Mouse (Mus musculus) testis, postnatal 10 days (tissue): ENCODE measurements around the gene Washc4.

Experiments used
- DNase-seq: peaks from one replicate; pipeline ENCODE4 v3.0.0; 2021; ENCODE audit warnings: low spot score

Washc4 gene

DNA sequence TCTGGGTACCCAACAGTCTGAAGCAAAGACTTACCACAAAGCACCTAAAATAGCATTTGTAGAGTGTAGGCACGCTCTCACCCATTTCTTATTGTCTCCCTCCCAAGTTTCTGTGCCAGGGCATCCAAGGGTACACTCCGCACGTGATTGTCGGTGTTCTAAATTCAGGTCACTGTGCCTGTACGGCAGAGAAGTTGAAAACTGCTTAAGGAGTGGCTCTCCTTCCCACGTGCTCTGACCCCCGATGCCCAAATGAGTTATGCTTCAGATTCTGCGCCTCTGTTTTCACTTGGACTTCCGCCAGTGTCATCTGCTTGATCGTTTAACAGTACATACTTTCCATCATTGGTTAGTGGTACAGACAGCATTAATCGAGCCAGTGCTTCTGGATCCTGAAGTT is 57.1 kb downstream of the Washc4 start:
- no peak for DNase-seq

DNA sequence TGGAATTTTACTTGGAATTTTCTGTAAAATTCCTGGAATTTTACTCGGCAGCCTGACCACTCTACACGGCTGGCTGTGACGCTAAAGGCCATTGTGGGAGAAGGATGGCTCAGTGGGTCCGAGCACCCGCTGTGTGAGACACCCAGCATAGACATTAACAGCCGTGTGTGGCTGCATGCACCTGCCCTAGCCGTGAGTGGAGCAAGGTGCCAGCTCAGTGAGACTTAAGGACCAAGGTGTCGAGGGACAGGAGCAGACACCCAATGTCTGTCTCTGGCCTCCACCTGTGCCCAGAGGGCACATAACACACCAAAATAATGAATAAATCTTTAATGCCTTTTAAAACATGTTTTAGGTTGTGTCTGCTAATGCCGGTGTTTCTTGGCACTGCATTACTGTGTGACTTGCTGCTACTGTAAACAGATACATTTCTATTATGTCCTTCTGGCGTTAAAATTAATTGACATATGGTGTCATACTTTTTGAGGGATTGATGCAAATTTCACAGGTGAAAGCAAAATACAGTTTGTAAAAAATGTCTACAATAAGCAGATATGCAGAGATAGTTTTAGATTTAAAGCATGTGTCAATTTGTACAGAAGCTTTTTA is 60.5 kb downstream of the Washc4 start:
- DNase-seq: no peak

DNA sequence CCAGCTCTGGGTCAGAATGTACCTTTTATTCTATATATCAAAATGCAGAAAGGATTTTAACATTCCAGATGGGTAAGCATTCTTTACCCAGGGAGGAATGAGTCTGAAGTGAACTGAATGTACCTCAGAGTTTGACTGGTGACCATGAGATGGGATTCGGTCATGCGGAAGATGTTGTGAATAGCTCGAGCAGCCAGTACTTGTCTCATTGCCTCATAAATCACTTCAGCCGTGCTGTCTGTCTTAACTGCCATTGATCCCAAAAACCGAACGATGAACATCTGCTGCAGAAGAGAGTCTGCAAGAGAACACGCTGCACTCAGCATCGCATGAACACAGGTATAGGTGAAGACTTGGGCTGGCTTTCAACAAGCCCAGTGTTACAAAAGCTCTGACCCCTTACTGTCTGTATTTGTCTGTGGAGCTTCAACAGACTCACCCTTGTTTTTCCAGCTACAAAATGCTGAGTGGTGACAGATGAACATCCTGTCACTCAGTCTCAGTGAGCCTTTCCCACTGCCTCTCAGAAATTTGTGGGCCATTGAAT is 62.2 kb downstream of the Washc4 start:
- DNase-seq: no peak

DNA sequence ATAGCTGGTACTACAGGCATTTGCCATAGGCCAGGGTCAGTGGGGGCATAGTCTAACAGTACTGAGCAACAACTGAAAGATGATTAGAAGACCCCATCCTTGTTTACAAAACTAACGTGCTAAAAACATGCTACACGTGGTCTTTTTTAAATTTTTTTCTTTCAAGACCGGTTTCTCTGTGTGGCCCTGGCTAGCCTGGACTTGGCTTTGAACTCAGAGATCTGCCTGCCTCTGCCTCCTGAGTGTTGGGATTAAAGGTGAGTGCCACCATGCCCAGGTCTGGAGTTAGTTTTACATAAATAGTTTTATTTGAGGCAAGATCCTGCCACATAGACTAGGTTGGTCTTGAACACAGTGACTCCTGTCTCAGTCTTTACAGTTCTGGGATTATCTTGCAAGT is 63.6 kb downstream of the Washc4 start:
- DNase-seq: no peak

DNA sequence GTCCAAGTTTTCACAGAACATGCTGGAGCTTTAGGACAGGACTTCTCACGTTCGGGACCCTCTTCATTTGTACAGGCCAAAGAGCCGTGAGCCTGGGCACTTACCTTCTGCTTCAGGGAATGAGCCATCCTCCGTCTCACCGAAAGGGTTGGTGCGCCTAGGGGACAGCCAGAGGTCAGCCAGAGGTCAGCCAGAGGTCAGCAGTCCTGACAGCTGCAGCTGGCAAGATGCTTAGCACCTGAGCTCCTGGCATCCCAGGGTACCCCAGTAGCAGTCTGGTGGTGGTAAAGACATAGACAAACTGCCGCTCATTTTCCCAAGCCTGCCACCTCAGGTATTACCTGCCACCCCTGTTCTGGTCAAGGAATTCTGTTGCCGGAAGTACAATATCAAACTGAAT is 65.0 kb downstream of the Washc4 start:
- no peak for DNase-seq

DNA sequence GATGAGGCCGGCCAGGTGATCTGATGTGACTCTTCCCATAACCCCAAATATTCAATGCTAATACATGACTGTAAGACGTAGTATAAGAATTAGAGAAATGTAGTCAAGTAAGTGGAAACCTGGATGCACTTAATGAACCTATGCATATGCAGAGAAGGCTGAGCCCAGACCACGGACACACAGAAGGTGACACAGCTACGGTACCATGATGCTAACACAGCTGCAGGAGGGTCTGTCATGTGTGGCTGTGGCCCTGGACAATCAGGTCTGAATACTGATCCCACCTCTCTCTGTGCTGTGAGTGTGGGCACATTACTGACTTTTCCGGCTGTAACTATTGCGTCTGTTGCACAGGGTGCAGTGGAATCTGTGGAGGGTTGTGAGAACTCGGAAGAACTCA is 67.0 kb downstream of the Washc4 start:
- DNase-seq: no peak

DNA sequence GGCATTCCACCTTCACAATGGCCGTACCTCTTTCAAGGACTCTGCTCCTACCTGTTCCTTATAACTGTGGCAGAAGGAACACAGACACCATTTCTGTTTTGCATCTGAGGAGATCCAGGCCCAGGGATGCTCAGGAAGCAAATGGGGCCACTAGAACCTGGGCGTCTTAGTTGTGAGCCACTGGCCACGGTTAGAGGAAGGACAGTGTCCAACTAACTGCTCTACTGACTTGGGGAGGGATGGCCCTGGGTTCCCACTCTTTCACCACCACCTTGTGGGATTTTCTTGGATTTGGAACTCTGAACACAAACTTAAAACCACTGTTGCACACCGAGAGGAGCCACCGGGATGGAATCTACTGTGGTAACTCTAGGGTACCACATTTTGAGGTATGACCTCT is 68.3 kb downstream of the Washc4 start:
- peak; percentile 27 for DNase-seq

DNA sequence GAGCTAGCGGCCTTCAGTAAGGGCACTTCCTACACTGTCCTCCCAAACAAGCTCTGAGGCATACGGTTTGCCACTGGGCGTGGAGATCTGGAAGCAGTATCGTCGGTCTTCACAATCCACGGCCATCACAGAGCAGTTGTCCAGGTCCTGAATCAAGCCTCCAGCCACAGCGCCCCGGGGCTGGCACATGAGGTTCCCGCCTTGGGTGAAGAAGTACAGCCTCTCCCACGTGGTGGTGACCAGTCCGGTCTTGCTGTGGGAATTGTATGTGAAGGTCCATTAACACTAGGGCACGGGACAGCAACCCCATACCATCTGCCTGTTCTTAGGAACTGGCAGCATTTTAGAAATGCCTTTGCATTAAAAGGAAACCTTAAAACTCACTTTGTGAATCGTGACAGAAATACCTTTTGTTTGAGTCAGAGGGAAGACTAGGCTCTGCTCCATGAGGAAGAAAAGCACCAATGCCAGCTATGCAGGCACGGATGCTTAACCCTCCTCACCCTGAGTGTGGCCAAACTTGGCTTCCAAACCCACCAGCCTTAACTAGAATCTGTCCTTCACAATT is 69.2 kb downstream of the Washc4 start:
- peak; percentile 43 for DNase-seq

DNA sequence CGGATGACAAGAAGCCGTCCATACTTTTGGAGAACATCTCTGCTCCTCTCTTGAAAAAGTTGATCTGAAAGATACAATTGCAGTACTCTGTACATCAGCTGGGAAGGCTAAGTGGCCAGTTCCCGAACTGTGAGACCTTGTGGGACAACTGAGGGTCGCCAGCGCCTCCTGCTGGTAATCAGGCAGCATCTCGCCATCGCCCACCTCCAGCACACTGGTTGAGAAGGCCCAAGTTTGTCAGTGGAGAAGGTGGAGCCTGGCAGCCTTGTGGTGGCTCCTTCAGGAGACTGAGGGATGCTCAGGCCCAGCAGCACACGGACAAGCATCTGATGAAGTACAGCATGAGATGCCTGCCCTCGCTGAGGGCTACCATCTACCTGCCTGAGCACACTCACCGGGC is 73.8 kb downstream of the Washc4 start:
- peak; percentile 74 for DNase-seq

DNA sequence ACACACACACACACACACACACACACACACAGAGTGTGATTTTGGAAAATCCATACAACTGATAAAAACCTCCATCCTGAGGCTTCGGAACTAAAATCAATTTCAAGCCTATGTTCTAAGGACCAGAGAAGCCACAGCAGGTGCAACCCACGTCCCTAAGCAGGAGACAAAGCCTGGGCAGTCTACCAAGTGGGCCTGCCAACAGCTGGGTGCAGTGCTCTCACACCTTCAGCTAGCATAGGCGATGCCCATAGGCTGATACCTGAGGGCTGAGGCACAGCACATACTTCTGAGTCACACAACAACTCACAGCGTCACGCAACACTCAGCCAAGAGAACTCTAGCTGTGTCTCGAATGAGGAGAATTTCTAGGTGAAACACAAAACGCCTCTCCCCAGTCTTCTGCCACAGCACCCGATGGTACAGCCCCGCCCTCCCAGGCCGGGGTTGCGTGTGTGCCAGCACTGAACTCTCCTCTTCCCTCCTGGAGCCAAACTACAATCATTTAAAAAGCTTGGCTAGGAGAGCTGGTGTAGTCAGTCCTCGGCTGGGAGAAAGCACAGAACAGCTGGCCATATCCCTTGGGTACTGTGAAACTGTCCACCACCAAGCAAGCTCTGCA is 75.4 kb downstream of the Washc4 start:
- no peak for DNase-seq

DNA sequence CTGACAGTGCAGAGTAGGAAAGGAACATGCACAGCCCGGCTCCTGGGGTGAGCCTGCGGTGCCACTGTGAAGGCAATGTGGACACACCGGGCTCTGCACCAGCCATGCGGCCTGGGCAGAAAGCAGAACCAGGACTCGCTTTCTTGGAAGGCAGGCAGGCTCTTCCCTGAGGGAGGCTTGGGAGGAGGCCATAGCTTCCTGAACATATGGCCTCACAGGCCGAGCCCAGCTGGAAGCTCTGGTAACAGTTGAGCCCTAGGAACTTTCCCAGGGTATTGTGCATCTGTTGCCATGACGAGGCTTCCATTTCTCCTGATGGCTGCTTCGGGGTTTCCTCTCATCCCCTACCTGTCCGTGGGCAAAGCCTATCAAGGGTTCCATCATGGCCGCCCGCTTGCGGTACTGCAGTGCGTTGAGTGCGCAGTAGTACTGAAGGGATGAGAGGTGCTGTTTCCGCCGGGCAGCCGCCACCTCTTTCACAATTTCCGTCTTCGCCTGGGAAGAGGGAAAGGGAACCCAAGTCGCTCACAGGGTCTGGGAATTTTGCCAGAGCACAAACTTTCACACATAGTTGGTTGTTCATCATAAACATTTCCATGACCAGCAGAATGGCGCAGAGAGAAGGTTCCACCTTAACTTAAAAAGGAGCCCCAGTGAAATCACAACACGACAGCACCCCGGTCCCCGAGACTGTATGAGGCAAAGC is 77.0 kb downstream of the Washc4 start:
- no peak for DNase-seq

DNA sequence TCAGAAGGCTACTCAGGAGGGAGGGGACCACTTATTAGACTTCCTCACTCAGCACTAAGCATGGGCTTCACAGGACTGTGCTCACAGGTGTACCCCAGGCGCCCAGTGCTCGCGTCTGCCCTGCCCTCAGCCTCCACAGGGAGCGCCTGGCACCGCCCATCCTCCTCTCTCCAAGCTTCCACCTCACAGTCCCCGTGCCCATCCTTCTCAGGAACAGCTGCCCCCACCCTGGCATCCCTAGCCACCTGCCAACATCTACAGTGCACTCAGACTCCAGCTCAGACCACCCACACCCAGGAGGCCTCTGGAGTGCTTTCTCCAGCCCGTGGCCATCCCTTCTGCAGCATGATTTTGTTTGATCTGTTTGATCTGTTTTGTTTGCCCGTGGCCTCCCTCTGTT is 80.5 kb downstream of the Washc4 start:
- DNase-seq: no peak

DNA sequence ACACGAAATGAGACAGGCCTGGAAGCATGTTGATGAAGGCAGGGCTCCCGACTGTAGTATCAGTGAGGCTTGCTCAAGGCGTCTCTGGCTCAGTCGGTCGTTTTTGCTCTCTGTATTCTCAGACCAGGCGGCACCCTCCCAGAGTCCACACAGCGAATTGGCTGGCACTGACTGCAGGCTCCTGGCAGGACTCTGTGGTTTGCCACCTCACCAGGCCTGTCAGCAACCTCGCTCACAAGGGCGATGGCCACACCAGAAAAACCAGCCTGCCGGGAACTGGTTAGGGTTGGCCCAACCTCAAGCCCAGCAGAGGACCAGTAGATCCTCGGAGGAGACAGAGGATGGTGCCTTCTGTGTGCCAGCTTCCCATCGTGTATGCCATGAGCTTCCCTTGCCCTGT is 81.3 kb downstream of the Washc4 start:
- DNase-seq: no peak

DNA sequence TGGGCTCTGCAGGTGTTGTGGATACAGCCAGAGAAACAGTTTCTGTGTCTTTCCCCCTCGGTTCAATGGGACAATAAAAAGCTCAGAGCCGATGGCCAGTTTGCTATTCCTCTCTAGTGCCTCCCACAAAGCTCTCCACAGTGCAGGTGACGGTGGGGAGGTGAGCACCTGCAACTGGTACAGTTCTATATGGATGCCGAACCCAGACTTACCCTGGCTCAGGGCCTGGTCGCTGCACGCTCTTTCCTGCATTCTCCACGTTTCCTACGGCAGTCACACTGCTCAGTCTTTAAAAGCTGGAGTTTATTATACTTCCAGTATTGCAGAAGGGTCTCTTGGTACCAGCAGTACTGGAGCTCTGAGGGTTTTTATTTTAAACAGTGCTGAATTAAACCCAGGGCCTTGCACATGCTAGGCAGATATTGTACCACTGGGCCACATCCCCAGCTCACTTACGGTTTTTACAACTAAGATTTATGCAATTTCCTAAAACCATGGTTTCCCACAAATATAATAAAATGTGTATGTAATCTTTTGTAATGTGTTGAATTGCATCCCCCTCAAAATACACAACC is 83.6 kb downstream of the Washc4 start:
- no peak for DNase-seq

DNA sequence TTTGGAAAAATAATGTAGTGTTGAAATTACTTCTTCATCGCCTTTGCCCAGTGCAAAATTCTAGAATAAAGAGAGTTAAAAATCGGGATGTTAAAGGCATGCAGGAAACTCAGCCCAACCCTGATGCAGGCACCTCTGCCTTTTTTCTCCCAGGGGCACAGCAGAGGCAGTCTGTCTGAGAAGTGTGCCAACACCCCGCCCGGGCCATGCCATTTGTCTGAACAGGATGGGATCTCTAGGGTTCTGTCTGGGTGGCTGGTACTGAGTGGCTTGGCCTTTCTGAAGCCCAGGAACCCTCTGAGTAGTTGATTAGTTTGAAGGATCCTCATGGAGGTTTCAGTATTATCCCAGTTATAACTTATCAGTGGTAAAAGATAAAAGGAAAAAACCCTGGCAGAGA is 84.7 kb downstream of the Washc4 start:
- DNase-seq: no peak

DNA sequence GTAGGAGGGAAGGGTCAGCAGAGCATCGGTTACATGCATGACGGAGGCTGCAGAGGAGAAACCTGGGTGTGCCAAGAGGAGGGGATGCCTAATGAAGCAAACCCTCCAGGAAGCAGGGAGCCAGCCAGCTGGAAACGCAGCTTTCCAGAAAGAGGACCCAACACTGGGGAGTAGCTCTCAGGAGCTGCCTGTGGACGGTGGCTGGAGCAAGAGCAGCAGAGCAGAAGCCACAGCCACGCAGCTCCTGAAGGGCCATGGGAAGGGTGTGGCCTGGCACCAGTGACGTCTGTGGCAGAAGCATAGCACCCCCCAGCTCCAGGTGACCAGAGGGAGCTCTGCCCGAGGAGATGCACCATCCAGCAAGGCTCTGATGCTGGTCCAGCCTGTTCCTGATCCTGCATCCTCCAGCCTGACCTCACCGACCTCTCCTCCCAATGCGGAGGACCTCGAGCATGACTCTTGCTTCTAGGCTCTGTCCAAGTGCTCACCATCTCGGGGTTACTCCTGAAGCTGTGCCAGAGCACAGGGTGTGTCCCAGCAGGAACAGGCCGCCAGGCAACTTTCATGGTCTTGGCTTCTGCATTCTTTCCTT is 85.7 kb downstream of the Washc4 start:
- peak; percentile 57 for DNase-seq

DNA sequence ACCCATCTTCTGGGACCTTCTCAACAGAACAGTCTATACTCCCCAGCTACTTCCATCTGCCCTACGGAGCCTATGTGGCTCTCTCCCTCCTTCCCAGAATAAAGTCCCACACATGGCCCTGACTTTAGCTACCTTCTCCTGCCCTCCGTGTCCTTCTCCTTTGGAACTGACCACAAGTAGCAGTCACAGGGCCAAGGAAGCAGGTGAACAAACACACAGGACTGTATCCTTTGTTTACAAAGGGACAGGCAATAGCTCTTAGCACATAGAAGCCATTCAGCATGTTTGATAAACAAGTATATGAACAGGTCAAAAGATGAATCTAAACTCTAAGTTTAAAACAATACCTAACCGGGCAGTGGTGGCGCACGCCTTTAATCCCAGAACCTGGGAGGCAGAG is 86.3 kb downstream of the Washc4 start:
- DNase-seq: no peak

DNA sequence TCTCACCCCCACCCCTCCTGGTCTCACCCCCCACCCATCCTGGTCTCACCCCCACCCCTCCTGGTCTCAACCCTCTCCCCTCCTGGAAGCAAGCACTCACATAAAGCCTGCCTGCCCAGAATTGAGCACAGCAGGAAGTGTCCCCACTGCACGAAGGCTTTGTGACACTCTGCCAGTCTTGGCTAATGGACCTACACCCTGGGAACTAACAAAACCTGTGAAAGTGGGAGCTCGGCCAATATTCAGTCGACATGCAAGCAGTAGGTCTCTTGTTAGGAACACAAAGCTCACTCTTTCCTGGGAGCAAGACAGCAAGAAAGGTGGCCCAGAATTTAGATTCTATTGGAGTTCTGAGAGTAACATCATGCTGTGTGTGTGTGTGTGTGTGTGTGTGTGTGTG is 87.3 kb downstream of the Washc4 start:
- no peak for DNase-seq

DNA sequence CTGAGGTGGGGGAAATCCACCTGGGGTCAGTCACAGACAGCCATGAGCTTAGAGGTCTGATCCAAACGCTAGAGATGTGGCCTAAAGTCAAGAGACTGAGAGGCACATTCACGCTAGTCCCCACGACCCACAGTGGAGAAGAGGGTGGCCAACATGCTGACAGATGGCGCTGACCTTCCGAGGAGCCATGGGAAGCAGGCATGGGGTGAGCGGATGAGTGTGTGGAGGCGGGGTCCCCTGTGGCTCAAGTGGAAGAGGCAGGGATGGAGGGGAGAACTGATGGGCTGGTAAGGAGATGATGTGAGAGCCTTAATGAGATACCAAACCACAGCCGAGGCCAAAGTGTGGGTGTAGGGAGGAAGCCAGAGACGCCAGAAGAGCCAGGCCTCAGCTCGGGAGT is 88.2 kb downstream of the Washc4 start:
- DNase-seq: no peak

DNA sequence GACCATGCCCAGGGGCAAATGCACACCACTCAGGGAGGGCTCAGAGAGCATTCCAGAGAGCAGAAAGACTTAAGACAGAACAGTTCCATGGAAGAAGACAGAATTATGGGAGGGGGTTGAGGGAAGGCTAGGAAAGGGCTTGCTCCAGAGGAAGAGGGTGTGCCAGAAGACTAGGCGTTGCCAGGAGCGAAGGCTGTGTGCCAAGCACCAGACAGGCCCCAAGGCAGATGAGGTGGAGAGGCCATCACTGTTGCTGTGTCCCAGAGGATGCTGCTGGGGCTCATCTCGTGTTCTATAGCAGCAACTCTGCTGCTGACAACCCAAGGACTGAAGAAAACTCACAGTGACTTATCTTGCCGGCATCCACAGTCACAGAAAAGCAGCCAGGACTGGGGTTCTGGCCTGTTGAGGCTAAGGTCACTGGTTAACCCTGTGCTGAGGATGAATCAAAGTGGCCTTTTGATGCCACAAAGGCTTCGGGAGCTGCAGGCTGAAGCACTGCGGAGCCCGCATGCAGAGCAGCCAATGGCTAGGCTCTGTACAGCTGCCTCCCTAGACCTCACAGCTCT is 89.3 kb downstream of the Washc4 start:
- DNase-seq: no peak

DNA sequence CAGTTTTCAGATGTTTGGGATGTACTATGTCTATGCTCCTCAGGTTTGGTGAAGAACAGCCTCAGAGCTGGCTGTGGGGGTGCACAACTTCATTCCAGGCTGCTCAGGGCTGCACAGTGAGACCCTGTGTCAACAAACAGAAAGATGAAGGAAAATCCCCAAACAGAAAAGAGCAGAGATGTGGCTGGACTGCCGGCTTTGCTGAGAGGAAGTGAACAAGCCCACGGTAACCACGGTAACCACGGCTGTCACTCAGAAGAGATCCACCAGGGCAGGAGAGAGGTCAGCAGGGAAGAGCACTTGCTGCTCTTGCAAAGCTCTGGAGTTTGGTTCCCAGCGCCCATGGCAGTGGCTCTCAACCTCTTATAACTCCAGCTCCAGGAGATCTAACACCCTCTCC is 90.9 kb downstream of the Washc4 start:
- no peak for DNase-seq

DNA sequence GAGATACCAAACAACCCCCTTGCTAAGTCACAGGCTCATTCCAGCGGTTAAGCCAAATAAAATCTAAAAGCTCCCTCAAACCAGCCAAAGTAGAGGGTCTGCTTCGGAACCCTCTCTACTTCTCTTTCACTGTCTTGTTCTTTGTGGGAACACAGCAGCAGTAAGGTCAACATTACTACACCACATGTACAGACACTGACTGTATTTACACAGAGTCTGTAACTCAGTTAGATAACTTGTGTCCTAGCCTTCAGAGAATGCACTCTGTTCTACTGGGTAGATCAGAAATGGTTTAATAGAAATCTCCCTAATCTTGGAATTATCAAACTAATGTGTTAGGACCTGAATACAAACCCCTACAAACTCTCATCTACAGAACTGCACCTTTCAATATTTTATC is 92.6 kb downstream of the Washc4 start:
- no peak for DNase-seq
